Mouse (Mus musculus) WW6 (cell line): Measurements from ENCODE around the gene Pknox1.

ENCODE experiments used
- DNase-seq: peaks from one replicate; pipeline ENCODE4 v3.0.0-alpha.2; 2013; ENCODE audit warnings: low read depth, low spot score

The Pknox1 gene

GRCm38 (mm10) chr17:31652152-31652551, 87.6 kb downstream of the Pknox1 start:
- no peak for DNase-seq

GRCm38 (mm10) chr17:31653277-31653676, 88.7 kb downstream of the Pknox1 start:
- no peak for DNase-seq

GRCm38 (mm10) chr17:31655366-31655765, 90.8 kb downstream of the Pknox1 start:
- no peak for DNase-seq

GRCm38 (mm10) chr17:31656682-31657081, 92.1 kb downstream of the Pknox1 start:
- no peak for DNase-seq
